Mouse (Mus musculus): Measurements from ENCODE around the gene Begain. TPM values are rescaled to one million over a fixed set of nuclear protein-coding genes. Genes with fewer than 3 reads are reported as not detected.

Begain gene
- polyA plus RNA-seq, 1 experiment from 2014 or later, result 22.6 TPM

DNA sequence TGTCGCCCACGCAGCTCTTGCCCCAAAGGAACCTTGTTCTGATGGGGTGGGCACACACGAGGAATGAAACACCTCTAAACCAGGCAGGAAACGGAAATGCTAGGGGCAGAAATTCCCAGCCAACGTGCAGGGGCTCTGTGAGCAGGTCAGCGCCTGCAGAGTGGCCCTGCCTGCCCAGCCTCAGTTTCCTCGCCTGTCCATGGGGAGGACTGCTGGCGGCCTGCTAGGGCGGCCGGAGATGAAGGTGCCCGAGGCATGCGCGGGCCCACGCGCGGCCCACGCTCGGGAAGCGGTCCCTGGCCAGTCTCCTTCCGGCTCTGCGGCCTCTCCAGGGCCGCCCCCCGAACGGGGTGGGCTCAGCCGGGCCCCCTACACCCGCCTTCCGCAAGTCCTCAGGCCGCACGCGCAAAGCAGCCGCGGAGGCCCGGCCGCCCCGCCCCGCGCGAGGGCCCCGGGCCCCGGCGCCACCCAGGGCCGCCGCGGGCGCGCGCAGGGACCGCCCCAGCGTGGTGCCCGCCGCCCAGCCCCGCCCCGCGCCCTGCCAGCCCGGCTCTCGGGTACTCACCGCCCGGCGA is 369 bp downstream of the Begain start:
- Histone ChIP-seq H3K9me3 (ENCODE audit: control insufficient read depth, low read length) (no peaks in the 10 kb centered on the region), H3K27me3 (replicated peaks; ENCODE audit: control insufficient read depth, insufficient read depth, low read length) (no peaks in the 10 kb centered on the region), H3K9ac (replicated peaks; ENCODE audit: low read depth, low read length) (peak overlapping the region; percentile 82), H3K4me2 (ENCODE audit: low read length) (peak overlapping the region; percentile 72), H3K27ac (ENCODE audit: low read length) (peak overlapping the region; percentile 18; the same call in 1 of the 2 replicates), H3K4me3 (replicated peaks; ENCODE audit: low read length) (peak overlapping the region; percentile 60), H3K36me3 (ENCODE audit: control insufficient read depth, insufficient read depth) (no peaks in the 10 kb centered on the region), H3K4me1 (replicated peaks; ENCODE audit: control insufficient read depth, insufficient read depth, low read length) (peaks cover 16% of the 10 kb centered on the region)
- WGBS, result 2% methylated on average over 46 of the region's 59 CpGs
- peak; percentile 87 for ATAC-seq

DNA sequence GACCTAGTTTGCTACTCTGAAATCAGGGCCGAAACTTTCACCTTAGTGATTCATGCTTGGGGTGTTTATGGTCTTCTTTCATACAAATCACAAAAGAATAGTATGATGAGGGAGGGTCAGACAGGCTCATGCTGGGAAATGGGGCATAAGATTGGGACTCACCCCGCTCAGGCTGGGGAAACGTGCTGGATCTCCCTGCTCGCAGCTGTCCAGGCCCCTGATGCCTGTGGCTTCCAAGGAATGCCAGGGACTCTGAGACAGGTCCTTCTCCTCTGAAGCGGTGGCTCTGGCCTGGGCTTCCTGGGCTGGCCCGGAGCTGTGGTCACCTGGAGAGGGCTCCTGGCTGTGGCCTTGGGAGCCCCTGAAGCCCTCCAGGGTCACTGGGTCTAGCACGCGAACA is 9.4 kb downstream of the Begain start:
- Histone ChIP-seq H3K4me2 (ENCODE audit: low read length) (no peak overlapping the region), H3K4me1 (replicated peaks; ENCODE audit: control insufficient read depth, insufficient read depth, low read length) (peaks cover 4% of the 10 kb centered on the region), H3K27me3 (replicated peaks; ENCODE audit: control insufficient read depth, insufficient read depth, low read length) (peaks cover 19% of the 10 kb centered on the region), H3K4me3 (replicated peaks; ENCODE audit: low read length) (no peak overlapping the region), H3K27ac (ENCODE audit: low read length) (no peak overlapping the region), H3K9ac (replicated peaks; ENCODE audit: low read depth, low read length) (no peak overlapping the region), H3K9me3 (ENCODE audit: control insufficient read depth, low read length) (no peaks in the 10 kb centered on the region), H3K36me3 (ENCODE audit: control insufficient read depth, insufficient read depth) (no peaks in the 10 kb centered on the region)
- 82% methylated on average over 8 of the region's 8 CpGs for WGBS
- ATAC-seq, result no peak

DNA sequence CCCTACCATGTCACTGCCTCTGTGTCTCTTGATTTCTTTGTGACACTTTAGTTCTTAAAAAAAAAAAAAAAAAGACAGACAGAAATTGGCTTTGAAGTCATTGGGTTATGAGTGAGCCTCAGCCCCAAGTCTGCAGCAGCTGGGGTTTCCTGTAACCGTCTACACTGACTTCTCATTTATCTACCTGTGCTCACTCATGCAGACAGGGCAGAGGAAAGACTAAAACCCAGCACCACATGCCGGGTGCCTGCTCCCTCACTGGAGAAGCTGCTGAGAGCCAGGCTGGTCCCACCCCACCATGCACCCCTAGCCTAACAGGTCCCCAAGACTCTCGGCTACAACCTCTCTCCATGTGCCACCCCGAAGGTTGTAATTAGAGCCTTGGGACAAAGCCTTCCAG is 10.3 kb downstream of the Begain start:
- H3K9ac ChIP-seq (replicated peaks; ENCODE audit: low read depth, low read length), result no peak overlapping the region
- no peak overlapping the region for H3K4me2 ChIP-seq (ENCODE audit: low read length)
- ATAC-seq, result no peak
- H3K36me3 ChIP-seq (ENCODE audit: control insufficient read depth, insufficient read depth), result no peaks in the 10 kb centered on the region
- no peaks in the 10 kb centered on the region for H3K9me3 ChIP-seq (ENCODE audit: control insufficient read depth, low read length)
- peaks cover 13% of the 10 kb centered on the region for H3K4me1 ChIP-seq (replicated peaks; ENCODE audit: control insufficient read depth, insufficient read depth, low read length)
- H3K27ac ChIP-seq (ENCODE audit: low read length), result no peak overlapping the region
- no peak overlapping the region for H3K4me3 ChIP-seq (replicated peaks; ENCODE audit: low read length)
- H3K27me3 ChIP-seq (replicated peaks; ENCODE audit: control insufficient read depth, insufficient read depth, low read length), result peaks cover 29% of the 10 kb centered on the region
- WGBS, result 83% methylated on average over 4 of the region's 4 CpGs

DNA sequence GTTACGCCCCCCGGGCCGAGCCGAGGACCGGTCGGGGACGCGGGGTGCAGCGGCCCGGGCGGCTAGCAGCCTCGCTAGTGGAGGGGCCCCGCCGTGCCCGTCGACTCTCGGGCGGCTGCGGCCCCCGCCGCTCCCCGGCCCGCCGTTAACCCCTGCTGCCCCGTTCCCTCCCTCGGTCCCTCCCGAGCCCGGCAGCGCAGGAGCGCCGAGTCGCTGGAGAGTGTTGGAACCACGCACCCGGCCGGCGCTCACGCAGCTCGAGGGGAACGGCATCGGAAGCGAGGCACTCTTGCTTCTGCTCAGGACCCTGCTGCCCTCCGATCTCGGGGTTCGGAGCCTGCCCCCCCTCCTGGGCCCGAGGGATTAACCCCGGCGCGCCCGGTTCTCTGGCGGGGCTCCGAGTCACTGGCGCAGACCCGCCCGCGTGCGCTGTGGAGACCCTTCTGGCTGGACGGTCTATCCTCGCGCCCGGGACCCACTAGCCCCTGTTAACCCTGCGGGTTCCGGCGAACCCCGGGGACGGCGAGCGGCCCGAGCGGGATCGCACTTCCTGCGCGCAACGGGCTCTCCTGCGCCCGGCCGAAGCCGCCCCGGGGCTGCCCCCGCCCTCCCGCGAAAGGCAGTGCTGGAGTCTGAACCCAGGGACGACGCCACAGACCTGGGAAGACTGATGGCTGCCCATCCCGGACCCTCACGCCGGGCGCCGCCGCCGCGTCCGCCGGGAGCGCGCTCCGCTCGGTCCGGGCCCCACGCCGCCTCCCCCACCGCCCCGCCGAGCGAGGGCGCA is 14.8 kb downstream of the Begain start:
- Histone ChIP-seq H3K4me1 (replicated peaks; ENCODE audit: control insufficient read depth, insufficient read depth, low read length) (peaks cover 19% of the 10 kb centered on the region), H3K9me3 (ENCODE audit: control insufficient read depth, low read length) (no peaks in the 10 kb centered on the region), H3K27me3 (replicated peaks; ENCODE audit: control insufficient read depth, insufficient read depth, low read length) (peaks cover 49% of the 10 kb centered on the region), H3K27ac (ENCODE audit: low read length) (no peak overlapping the region), H3K4me2 (ENCODE audit: low read length) (peak overlapping the region; percentile 94), H3K4me3 (replicated peaks; ENCODE audit: low read length) (peak overlapping the region; percentile 50), H3K36me3 (ENCODE audit: control insufficient read depth, insufficient read depth) (no peaks in the 10 kb centered on the region), H3K9ac (replicated peaks; ENCODE audit: low read depth, low read length) (peak overlapping the region; percentile 51)
- ATAC-seq, result peak; percentile 41; the same call in 1 of the 2 replicates
- 0% methylated on average over 79 of the region's 105 CpGs for WGBS

DNA sequence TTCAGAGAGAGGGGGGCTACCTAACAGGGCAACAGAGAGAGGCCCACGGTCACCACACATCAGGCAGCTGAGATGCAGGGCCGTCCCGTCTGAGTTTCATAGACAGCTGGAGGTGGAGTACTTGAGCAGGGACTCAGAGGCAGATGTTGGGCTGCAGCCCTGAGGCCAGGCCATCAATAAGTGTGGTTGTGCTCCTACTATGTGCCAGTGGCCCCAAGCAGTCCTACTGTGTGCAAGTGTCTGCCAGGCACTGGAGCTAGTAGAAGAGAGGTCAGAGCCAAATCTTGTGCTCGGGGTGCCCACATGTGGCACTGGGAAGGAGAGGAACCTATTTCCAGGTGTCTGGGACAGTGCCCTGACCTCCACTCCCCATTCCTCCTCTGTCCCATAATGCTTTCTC is 18.1 kb downstream of the Begain start:
- H3K9ac ChIP-seq (replicated peaks; ENCODE audit: low read depth, low read length), result no peak overlapping the region
- ATAC-seq, result no peak
- H3K27me3 ChIP-seq (replicated peaks; ENCODE audit: control insufficient read depth, insufficient read depth, low read length), result peaks cover 43% of the 10 kb centered on the region
- 78% methylated on average over 4 of the region's 4 CpGs for WGBS
- H3K9me3 ChIP-seq (ENCODE audit: control insufficient read depth, low read length), result no peaks in the 10 kb centered on the region
- no peak overlapping the region for H3K4me3 ChIP-seq (replicated peaks; ENCODE audit: low read length)
- H3K4me2 ChIP-seq (ENCODE audit: low read length), result no peak overlapping the region
- H3K27ac ChIP-seq (ENCODE audit: low read length), result no peak overlapping the region
- peaks cover 19% of the 10 kb centered on the region for H3K4me1 ChIP-seq (replicated peaks; ENCODE audit: control insufficient read depth, insufficient read depth, low read length)
- no peaks in the 10 kb centered on the region for H3K36me3 ChIP-seq (ENCODE audit: control insufficient read depth, insufficient read depth)

DNA sequence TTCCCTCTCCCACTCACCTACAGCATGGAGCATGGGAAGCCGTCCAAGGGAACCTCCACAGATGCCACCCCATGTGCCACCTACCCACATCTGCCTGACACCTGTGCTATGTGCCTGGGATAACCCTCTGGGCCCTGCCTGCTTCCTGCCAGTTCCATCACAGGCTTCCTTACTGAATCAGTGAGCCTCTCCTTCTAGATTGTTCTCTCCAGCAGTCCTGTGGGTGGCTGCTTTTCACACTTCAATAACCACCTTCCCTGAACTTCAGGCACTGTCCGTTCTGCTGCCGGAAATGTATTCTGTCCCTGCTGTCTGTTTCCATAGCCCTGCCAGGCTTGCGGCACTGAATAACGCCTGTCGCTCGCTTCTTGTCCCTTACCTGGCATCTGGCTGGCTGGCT is 22.4 kb downstream of the Begain start:
- H3K9me3 ChIP-seq (ENCODE audit: control insufficient read depth, low read length), result no peaks in the 10 kb centered on the region
- no peak overlapping the region for H3K4me2 ChIP-seq (ENCODE audit: low read length)
- H3K4me3 ChIP-seq (replicated peaks; ENCODE audit: low read length), result no peak overlapping the region
- WGBS, result 76% methylated on average over 7 of the region's 7 CpGs
- no peak for ATAC-seq
- no peak overlapping the region for H3K9ac ChIP-seq (replicated peaks; ENCODE audit: low read depth, low read length)
- H3K27me3 ChIP-seq (replicated peaks; ENCODE audit: control insufficient read depth, insufficient read depth, low read length), result peaks cover 8% of the 10 kb centered on the region
- H3K4me1 ChIP-seq (replicated peaks; ENCODE audit: control insufficient read depth, insufficient read depth, low read length), result no peaks in the 10 kb centered on the region
- H3K27ac ChIP-seq (ENCODE audit: low read length), result no peak overlapping the region
- no peaks in the 10 kb centered on the region for H3K36me3 ChIP-seq (ENCODE audit: control insufficient read depth, insufficient read depth)

DNA sequence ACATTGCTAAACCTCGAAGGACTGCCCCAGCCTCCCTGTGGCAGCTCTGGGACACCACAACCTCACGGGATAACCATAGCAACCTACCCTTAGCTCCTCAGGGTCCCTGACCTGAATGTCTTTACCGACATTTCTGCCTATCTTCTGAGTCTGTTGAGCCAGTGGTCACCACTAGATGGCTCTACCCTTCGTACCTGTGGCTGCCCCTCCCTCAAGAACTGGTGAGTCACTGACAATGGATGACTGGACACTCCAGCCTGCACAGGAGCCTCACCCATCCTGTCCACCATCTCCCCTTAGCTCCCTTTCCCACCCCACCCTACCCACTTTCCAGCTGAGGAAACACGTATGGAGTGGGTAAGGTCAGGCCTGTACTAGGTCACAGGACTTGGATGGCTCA is 23.5 kb downstream of the Begain start:
- H3K4me2 ChIP-seq (ENCODE audit: low read length), result no peak overlapping the region
- no peak for ATAC-seq
- H3K9ac ChIP-seq (replicated peaks; ENCODE audit: low read depth, low read length), result no peak overlapping the region
- 22% methylated on average over 5 of the region's 5 CpGs for WGBS
- no peaks in the 10 kb centered on the region for H3K9me3 ChIP-seq (ENCODE audit: control insufficient read depth, low read length)
- no peaks in the 10 kb centered on the region for H3K36me3 ChIP-seq (ENCODE audit: control insufficient read depth, insufficient read depth)
- 0 out of 2 replicates have a peak, but pooled peaks cover 6% of the 10 kb centered on the region for H3K27me3 ChIP-seq (replicated peaks; ENCODE audit: control insufficient read depth, insufficient read depth, low read length)
- peaks cover 3% of the 10 kb centered on the region for H3K4me1 ChIP-seq (replicated peaks; ENCODE audit: control insufficient read depth, insufficient read depth, low read length)
- no peak overlapping the region for H3K27ac ChIP-seq (ENCODE audit: low read length)
- H3K4me3 ChIP-seq (replicated peaks; ENCODE audit: low read length), result no peak overlapping the region

DNA sequence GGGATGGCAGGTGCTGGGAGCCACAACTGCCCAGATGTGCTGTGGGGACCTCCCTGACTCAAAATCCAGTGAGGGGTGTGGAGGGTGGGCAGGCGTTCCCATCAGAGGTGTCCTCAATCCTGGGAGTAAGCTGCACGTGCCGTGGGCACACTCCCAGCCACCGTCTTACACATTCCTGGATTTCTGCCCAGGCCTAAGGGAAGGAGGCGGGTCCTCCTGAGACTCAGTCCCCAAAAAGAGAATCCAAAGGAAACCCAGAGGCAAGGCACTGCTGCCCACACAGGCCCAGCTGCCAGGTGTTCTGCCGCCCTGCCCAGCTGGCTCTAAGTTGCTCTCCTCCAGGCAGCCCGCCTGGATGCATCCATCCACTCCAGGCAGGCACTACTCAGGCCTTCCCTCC is 28.7 kb downstream of the Begain start:
- Histone ChIP-seq H3K36me3 (ENCODE audit: control insufficient read depth, insufficient read depth) (no peaks in the 10 kb centered on the region), H3K4me2 (ENCODE audit: low read length) (no peak overlapping the region), H3K4me1 (replicated peaks; ENCODE audit: control insufficient read depth, insufficient read depth, low read length) (peaks cover 16% of the 10 kb centered on the region), H3K27ac (ENCODE audit: low read length) (no peak overlapping the region), H3K4me3 (replicated peaks; ENCODE audit: low read length) (no peak overlapping the region), H3K9ac (replicated peaks; ENCODE audit: low read depth, low read length) (no peak overlapping the region), H3K9me3 (ENCODE audit: control insufficient read depth, low read length) (no peaks in the 10 kb centered on the region), H3K27me3 (replicated peaks; ENCODE audit: control insufficient read depth, insufficient read depth, low read length) (peaks cover 9% of the 10 kb centered on the region; the same call in 1 of the 2 replicates)
- 23% methylated on average over 6 of the region's 7 CpGs for WGBS
- peak; percentile 32; the same call in 1 of the 2 replicates for ATAC-seq

DNA sequence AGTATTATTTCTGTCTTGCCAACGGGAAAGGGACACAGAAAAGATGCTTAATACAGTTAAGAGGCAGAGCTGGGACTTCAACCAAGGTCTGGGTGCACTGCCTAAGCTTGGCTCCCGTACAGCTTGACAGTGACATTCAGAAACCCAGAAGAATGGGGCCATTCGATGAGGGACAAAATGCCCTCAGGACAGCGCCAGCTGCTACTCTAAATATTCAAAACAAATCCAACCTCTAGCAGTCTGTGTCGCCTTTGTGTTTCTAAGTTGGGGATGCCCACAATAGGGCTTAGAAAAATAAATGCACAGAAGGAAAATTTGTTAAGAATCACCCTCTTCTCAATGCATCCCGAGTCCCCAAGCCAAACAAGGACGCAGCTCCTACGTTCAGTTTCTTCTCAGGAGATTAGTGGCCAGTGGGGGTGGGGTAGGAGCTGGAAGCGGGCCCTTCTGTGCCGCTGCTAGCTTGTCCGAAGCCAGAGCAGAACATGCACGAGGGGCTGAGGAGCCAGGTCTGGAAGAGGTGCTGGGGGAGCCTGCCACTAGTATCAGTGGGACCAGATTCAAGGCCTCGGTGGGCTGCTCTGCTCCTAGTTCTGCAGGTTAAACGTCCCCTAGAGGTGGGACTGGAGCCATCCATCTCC is 29.7 kb downstream of the Begain start:
- ATAC-seq, result peak; percentile 60
- Histone ChIP-seq H3K27ac (ENCODE audit: low read length) (no peak overlapping the region), H3K4me2 (ENCODE audit: low read length) (no peak overlapping the region)

More for the DNA sequence above, 29.7 kb downstream of the Begain start:
- H3K4me1 ChIP-seq (replicated peaks; ENCODE audit: control insufficient read depth, insufficient read depth, low read length), result peaks cover 20% of the 10 kb centered on the region
- H3K27me3 ChIP-seq (replicated peaks; ENCODE audit: control insufficient read depth, insufficient read depth, low read length), result peaks cover 17% of the 10 kb centered on the region
- WGBS, result 10% methylated on average over 14 of the region's 14 CpGs
- H3K4me3 ChIP-seq (replicated peaks; ENCODE audit: low read length), result no peak overlapping the region
- H3K36me3 ChIP-seq (ENCODE audit: control insufficient read depth, insufficient read depth), result no peaks in the 10 kb centered on the region
- no peaks in the 10 kb centered on the region for H3K9me3 ChIP-seq (ENCODE audit: control insufficient read depth, low read length)
- no peak overlapping the region for H3K9ac ChIP-seq (replicated peaks; ENCODE audit: low read depth, low read length)
